Mouse (Mus musculus): ENCODE data around the gene Prtg.

- TF ChIP-seq POLR2A (IDR thresholded peaks at IDR 0.05; ENCODE audit: insufficient read depth, low read depth, low read length) (no peak), CTCF (IDR thresholded peaks at IDR 0.05; ENCODE audit: insufficient read depth, low read depth, low read length) (no peak)
These were observed 26.0 kb upstream of the Prtg start for GRCm38 (mm10) chr9:72780694-72781093.
